Mouse (Mus musculus): ENCODE results near the gene Ttyh3.

DNA sequence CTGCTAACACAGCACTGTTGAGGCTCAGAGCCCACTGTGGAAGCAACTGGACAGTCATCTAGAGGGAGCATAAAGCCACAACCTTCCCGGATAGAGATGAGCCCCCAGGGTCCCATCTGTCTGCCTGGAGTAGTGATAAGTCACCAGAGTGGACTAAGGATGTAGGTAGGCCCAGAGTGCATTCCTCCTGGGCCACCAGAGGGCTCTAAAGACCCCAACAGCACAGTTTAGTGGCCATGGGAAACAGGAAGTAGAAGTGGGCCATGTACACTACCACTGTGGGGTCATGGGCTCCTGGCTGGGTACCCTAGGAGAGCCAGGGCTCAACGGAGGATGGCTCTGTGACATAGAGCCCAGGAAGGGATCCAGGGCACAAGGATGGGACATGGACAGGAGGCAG, 8.0 kb downstream of the Ttyh3 start:
- no peak for TF ChIP-seq EP300 (IDR thresholded peaks at IDR 0.05)
- peak; percentile 57 for TF ChIP-seq CTCF (IDR thresholded peaks at IDR 0.05)

All from lung, postnatal 0 days (tissue).